Mouse (Mus musculus) CD8-positive naive resting alpha-beta T cell, adult 2 months (primary cell): ENCODE results near the gene Kcnj14.

Experiments used
- DNase-seq, 2 experiments: peaks; one replicate each; pipeline ENCODE4 v3.0.0; 2022; ENCODE audit warnings: low read depth in 2 of 2, low spot score in 2 of 2

The Kcnj14 gene

GRCm38 (mm10) chr7:45767500-45767899 is 57.1 kb downstream of the Kcnj14 start:
- DNase-seq = no peak

- DNase-seq = no peak
Measured at GRCm38 (mm10) chr7:45766764-45767163, 57.8 kb downstream of the Kcnj14 start.
